Mouse (Mus musculus) layer of hippocampus, adult 9-11 months (tissue): ENCODE results near the gene Dtx3.
"Not testable (repeated sequence)": the region's sequence is repeated elsewhere in the genome, so short reads cannot be mapped to it uniquely, and the experiment has no call there.

Experiments
- DNase-seq: peaks from one replicate; pipeline ENCODE4 v3.0.0; 2022

Dtx3 gene

DNA sequence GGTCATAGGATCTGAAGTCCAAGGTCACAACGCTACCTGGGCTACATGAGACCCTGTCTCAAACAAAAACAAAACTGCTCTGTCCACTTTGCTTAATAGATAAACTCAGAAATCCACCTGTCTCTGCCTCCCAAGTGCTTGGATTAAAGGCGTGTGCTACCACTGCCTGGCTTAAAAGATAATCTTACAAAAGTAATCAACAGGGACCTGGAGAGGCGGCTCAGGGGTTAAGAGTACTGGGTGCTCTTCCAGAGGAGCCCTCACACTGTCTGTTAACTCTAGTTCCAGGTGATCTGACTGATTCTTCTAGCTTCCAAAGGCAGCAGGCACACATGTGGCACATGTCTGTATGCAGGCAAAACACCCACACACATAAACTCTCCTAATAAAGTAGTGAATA lies 7.6 kb upstream of the Dtx3 start:
- DNase-seq: no peak

DNA sequence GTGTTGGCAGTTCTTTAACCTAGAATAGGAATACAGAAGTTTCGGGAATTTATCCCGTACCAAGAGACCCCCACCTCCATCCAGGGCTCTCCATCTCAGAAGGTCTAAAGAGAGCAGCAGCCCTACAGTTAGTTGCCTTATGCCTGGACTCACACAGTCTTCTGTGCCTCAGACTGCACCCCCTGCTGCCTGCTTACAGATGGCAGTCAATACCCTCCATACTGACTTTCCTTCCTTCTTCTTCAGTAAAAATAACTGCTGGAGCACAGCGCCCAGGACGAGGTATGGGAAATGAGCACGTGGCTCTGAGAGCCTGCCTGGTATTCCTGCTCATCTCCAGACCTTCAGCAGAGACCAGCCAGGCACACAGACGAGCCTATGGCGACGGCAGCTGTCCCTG lies 4.8 kb upstream of the Dtx3 start:
- no peak for DNase-seq

DNA sequence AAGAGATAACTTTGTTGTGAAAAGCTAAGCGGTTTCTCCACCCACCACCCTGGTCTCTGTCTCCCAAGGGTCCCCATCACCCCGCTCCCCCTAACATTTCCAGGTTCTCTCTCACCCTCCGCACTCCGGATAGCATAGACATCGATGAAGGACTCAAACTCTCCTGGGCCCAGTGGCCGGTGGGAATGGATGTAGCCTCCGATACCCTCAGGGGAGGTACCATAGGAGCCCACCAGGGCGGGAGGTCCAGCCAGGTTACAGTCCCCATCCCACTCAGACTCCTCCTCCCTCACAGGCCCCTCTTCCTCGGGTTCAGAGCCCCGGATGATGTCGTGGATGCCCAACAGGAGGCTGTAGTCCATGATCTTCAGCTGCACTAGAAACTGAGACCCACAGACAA lies 3.9 kb upstream of the Dtx3 start:
- no peak for DNase-seq

DNA sequence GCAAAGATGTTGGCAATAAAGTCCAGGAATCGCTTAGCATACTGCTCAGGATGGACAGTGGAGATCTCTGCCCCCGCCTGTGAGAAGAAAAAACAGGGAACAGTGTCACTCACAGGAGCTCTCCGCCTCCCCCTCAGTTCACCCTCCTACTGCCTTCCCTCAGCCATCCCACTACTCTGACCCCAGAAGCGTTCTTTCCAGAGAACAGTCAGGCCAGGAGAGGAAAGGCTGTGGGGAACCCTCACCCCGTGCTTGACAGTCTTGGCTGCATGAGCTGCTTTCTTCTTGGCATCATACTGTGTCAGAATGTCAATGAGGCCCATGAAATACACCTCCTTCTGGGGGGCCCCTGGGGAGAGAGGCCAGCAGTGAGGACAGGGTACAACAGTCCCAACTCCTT lies 3.5 kb upstream of the Dtx3 start:
- DNase-seq: no peak

DNA sequence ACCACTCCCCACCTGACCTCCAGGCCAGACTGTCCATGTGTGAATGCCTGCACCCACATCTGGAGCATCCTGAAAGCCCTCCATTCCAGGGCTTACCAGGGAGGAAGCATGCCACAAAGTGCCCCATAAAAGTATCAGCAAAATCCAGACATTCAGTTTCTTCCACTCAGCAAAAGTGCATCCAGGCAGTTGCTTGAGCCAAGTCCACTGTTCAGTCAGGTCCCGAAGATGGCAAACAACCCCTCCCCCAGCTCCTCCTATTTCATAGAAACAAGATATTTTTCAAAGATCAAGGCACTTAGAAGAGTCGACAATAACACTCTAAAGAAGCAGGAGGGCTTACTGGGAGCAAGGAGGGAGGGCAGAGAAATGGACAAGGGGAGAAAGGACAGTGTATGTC lies 3.0 kb upstream of the Dtx3 start:
- no peak for DNase-seq

DNA sequence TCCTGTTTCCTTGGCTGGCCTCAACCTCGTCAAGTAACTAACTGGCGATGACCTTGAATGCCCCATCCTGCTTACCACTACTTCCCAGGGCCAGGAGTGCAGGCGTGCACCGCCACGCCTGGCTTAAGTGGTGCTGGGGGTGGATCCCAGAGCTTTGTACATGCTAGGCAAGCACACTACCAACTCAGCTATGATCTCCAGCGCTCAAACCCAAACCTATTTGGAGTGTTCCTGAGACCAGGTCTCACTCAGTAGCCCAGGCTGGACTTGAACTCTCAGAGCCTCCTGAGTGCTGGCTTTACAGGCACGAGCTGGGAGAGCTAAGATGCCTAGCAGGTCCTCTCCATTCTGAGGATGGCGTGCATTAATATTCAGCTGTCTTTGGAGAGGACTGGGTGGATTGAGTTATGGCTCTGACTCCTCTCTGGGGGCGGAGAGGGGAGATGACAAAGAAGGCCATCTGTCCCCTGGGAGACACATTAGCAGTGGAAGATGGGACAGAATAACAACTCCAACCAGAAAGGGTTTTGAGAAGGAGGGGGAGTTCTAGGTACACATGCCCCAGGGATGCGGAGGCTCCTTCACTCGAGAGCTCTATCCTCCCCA lies 2.1 kb upstream of the Dtx3 start:
- DNase-seq: peak; percentile 61

DNA sequence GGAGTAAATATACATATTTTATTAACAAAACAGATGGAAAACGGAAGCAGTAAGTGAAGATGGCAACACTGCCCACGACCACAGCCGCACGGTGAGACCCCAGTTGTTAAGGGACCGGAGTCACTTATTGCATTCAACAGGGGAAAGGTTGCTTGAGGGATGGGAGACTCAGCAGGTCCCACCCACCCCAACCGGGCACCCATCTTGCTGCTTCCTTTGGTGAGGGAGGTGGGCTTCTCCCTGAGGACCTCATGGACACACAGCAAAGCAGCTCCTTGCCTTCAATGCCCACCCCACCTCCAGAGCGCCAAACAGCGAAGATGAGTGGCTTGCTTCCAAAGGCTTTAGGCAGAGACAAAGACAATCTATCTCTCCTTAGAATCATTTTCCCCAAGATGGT lies 1.6 kb upstream of the Dtx3 start:
- DNase-seq: no peak

DNA sequence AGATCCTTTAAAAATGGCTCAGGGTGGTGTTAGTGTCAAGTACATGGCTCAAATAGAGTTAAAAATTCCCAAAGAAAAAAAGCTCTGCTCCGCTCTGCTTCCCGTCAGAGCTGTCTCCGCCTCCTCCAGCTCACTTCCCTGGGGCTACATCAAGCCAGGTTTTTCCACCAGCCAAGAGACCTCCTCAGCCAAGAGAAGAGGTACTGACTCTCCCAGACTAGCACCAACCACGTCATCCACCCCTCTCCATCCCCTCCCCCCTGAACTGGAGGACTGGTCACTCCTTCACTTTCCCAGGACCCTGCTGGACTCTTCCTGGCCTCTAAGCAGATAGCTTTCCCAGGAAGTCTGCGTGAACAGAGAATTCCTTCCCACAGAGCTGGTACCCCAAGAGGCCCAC lies 864 bp upstream of the Dtx3 start:
- peak; percentile 72 for DNase-seq

DNA sequence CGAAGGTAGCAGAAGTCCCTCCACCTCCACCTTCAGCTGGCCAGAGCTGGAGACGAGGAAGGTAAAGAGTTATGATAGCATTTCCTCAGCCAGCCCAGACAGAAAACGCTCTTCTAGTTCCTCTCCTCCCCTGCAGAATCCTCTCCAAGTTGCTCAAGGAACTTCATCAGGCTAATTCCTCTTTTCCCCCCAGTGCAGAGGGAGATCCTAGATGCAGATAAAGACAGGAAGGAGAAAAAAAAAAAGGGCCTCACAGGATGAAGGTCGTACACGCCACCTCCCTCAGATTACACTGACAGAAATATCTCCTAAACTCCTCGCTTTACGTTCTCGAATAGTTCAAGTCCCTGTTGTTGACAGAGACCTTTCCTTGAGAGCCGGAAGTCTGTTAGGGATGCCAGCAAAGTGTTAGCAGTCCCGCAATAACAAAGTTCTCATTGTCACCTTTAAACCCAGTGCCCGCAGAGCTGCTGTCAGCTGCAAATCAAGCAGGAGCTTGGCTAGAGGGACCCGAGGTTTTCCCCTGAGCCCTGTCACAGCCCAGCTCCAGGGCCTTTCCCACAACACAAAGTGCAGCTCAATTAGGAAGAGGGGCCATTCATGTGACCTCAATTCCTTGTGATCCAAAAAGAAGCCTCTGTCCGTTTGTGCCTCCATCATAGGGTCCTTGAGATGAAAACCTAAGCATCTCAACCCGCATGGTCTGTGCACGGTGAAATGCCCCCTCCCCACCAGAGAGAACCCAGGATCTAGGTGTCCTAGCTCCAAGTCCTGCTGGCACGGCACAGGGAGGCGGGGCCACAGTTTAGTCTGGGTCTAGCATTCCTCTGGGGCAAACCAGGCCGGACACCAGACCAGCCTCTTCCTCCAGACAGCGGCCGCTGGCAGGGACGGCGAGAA lies 850 bp downstream of the Dtx3 start:
- no peak for DNase-seq

DNA sequence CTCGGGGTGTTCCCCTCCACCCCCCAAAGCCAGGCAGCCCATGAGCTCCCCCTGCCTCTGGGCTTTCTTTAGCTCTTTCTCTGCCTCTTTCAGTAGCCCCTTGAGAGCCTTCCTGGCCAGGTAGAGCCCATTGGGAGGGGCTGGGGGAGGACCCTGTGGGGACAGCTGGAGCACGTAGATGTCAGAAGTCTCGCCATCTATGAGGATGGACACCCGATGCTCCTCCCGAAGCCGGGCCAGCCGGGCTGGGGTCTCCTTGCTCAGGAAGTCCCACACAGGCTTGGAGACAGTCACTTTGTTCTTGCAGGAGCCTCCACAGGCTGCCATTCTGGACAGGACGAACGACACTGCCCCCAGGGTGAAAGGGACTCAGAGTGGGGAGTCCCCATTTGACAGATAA lies 2.5 kb downstream of the Dtx3 start:
- no peak for DNase-seq

DNA sequence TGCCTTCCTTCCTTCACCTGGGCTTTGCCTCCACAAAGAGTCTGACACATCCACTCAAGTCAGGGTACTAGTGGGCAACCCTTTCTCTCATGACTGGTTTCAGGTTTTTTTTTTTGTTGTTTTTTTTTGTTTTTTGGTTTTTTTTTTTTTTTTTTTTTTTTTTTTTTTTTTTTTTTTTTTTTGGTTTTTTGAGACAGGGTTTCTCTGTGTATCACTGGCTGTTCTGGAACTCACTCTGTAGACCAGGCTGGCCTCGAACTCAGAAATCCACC lies 3.5 kb downstream of the Dtx3 start:
- DNase-seq: not testable (repeated sequence)

DNA sequence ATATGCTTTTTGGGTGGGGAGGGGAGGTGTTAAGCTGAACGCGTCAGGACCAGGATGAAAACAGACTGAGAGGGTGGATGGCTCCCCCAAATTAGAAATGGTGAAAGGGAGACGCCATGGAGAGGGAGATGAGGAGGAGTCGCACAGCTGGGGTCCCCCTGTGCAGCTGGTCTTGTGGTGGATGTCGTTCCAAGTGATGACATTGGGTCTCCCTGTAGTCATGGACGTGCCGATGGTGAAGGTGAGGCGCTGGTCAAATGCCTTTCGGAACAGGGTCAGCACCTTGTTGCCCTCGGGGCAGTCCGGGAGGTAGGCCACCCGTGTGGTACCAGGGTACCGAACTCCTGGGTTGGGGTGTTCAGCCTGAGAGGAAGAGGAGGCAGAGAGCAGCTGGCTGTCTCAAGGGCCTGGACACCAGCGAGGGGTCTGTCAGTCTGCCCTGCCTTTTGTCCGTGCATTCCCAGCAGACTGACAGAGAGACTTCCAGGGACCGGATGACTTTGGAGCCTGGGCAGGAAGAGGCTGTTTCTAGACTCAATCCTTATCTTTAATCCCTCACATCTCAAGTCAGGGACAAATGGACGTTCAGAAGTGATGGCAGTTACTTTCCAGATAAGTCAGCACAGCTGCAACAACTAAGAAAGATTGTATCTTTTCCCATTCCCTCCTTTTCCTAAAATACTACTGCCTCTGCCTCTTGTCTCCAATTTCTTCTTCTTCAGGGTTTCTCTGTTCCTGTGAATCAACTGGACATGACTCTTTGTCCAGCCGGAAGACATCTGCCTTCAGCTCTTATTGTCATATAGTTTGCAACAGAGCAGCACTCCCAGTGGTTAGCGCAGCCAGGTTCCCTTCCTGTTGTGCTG lies 4.1 kb downstream of the Dtx3 start:
- DNase-seq: no peak

DNA sequence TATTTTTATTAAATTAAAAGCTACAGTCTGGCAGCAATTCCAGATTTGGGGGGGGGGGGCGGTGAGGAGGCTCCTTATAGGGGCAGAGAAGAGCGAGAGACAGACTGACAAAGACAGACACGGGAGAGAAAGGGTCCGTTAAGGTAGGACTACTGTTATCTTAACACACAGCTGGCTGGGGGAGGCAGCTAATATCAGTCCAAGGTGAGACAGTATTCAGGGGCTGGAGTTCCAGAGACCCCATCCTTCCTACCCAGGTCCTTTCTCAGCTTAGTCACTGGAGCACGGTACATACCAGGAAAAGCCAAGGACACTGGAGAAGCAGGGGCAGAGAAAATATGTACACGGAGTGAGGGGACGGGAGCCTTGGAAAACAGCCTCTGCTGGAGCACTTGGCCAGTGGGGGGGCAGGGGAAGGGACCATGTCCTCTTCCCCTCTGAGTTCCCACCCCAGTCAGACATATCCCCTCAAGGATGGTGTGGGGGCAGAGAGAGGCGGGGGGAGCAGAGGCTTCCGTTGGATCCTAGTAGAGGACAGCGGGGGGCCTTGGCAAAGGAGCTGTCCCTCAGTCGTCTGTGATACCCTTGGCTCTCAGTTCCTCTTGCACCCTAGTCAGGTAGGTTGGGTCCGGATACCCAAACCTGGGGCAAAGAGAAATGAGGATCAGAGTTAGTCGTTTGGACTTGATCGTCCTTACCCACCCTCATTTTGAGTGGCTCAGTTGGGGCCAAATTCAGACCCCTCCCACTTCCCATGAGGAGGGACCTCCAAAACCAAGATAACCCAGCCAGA lies 4.9 kb downstream of the Dtx3 start:
- DNase-seq: no peak

DNA sequence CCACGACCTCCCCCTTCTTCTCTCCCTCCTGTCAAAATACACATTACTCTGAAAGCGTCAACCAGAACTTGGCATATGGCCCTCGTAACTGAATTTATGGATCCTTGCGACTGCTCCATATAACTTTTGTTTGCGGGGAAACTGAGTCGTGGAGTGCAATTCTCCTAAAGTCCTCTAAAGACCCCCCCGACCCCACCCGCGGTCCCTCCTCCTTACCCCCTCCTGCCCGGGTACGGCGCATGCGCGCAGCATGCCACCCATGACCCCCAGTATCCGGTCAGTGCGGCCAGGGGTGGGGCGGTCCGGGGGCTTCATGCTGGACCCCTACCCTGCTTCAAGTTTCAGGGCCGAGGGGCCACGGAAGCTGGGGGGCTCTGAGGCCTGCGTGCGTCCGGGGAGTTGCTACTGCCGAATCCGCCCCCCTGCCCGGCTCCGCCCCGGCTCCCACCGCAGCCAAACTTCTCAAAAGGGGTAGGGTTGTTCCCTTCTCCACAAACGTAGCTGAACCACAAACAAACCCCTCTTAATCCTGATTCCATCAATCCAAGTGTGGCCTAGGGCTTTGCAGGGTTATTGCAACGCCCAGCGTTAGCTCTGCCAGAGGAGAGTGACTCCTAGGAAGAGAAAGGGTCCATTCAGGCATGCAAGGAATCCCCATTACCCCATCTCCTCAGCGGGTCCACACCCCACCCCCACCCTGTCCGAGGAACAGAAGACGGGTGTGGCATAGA lies 5.7 kb downstream of the Dtx3 start, which contains the start of gene Arhgef25:
Arhgef25 (minus strand) TSS at position 433 of the 731 bp plus-strand sequence.
- no peak for DNase-seq

DNA sequence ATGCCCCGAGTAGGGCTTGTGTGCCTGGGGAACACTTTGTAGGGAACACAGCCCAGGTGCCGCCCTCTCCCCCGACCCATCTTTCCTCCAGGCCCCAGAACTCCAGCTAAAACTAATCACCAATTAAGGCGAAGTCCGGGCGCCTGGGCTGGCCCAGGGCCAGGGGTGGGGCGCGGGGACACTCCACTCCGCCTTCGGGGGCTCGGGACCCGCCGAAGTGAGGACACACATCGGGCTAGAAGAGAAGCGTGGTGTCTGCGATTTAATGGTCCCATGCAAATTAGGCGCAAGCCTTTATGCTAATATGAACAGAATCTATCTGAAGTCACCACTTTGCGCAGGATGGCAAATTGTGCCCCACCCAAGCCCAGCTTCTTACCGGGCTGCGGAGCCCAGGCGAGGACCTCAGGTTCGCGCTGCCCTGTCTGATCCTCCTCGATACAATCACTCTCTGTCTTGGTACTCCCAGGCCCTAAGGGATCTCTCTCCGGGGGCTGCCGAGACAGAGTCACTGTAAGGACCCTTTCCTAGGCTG lies 6.3 kb downstream of the Dtx3 start:
- DNase-seq: no peak

DNA sequence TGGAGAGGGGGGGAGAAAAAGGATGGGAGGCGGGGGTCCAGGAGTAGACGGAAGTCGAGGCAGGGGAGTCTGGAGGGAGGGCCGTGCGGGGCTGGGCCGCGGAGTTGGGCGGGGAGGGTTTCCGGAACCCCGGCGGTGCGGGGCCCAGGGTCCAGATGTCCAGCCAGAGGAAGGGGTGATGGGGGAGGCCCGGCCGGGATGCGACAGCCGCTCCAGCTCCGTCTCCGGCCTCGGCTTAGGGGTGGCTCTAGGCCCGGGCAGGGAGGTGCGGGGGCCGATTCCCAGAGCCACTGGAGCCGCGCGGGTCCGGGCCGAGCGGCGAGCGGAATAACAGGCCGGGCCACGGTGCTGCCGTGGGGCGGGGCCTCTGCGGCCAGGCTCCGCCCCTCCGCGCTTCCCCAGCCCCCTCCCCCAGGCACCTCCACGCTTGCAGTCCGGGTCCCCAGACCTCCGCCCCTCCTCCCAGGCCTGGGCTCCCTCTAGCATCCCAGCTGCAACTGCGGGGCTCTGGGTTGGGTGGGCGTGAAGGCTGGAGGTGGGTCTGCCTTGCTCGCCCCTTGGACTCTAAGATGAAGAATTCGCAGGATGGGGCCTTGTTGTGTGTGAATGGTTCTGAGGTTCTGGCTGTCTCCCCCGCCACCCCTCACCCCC lies 6.9 kb downstream of the Dtx3 start:
- DNase-seq: no peak

DNA sequence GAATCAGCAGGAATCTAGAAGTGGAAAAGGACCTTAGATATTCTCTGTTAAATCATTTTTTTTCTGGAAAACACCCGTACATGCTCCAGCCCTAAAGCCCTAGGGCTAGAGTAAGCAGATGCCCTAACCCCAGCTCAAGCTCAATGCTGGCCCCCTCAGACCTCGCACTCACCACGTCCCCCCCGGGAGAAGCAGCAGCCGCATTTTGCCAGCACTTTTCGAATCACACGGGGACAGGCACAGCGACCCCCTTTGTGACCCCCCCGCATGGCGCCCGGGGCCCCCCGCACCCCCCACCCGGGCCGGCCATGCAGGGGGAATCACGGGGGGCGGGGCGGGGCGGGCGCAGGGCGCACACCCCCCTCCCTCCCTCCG lies 7.5 kb downstream of the Dtx3 start:
- DNase-seq: no peak

DNA sequence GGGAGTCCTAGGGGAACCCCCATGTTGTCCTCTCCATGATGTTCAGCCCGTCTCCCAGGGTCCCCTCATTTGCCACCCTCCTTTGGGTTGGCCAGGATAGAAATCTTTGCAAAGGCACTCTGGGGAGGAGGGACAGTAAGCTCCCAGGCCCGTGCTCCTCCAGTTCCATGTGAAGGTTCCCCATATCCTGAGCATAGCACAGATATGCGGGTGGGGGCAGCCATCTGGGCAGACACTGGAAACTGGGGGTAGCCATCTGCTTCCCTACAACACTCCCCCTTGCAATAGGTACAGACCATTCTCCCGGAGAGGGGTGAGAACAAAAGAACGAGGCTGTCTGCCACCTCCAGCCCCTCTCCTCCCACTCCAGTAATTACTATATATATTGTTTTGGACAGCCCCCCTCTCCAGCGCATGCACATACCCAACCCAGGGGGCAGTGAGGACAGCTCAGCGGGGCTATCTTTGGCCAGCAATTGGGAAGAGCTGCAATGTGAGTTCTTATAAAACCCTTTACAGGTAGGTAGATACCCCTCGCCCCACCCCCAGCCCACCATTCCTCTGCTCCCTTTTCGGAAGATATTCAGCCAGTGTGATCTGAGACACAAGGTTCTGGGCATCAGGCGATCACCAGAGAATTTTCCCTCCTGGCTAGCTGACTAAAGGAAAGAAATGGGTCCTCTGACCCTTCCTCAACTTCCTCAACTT lies 8.0 kb downstream of the Dtx3 start:
- peak; percentile 94 for DNase-seq

DNA sequence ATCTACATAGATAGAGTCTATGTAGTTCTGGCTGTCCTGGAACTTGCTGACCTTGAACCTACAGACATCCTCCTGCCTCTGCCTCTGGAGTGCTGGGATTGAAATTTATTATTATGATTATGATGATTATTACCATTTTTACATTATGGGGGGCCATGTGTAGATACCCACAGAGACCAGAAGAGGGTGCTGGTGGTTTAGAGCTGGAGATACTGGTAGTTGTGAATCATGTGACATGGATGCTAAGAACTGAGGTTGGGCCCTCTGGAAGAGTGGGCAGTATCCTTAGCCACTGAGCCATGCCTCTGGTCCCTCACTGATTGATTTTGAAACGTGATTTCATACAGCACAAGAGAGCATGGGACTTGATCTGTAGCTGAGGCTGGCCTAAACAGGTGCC lies 9.1 kb downstream of the Dtx3 start:
- DNase-seq: no peak

DNA sequence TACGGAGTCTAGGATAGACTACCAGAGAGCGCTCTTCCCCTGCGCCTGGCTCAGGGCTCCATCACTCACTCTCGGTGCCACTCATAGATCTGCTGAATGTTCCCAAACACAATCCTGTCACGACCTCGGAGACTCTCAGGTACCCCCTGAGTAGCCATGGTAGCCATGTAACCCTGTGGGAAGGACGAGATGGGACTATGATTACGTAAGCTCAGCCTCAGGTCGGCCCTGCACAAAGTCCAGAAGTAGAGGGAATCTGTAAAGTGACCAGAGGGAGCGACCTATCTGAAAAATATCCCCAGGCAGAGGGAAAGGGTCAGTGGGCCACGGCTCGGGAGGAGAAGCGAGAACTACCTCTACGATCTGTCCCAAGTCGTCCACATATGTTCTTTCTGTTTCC lies 10.0 kb downstream of the Dtx3 start:
- DNase-seq: no peak

DNA sequence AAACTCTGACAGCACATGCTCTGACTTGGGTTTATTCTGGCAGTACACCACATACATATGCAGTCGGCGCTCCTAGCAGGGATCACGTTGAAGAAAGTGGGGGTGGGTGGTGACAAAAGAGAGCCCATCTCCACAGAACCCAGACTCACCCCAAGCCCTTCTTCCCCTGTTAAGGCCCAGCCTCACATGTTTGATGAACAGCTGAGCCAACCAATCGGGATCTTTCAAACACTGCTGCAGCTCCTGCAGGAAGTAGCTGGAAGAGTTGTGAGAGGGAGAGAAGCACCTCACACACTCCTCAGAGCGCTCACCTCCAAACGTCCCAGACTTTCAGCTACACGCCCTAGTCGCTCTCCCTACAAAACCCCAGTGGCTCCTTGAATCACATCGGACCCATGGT lies 10.4 kb downstream of the Dtx3 start:
- no peak for DNase-seq
